Mouse (Mus musculus) MEL (cell line): Measurements from ENCODE around the gene Cyp2d10. TPM values are rescaled to one million over a fixed set of nuclear protein-coding genes. Genes with fewer than 3 reads are reported as not detected.

Experiments
- DNase-seq: peaks from one replicate; pipeline ENCODE4 v3.0.0; 2011; ENCODE audit warnings: low read depth, low spot score
- H3K27ac ChIP-seq: 2 replicates; pipeline ENCODE4 v1.5.1; 2012; ENCODE audit warnings: low read depth, mild to moderate bottlenecking, control low read depth, low read length, moderate library complexity; ENCODE audit not compliant: control insufficient read depth
- H3K27me3 ChIP-seq, 2 experiments: fragments of 150-350 bp in 1 of 2; sonication (generic) in 1 of 2; 2 replicates each; pipeline ENCODE4 v1.6.1; 2012; ENCODE audit warnings: low read length in 2 of 2, mild to moderate bottlenecking in 2 of 2, improper control_type of control experiment in 1 of 2, moderate library complexity in 1 of 2; ENCODE audit not compliant: insufficient read depth in 2 of 2, control insufficient read depth in 1 of 2
- H3K36me3 ChIP-seq, 2 experiments: 2 replicates each; pipeline ENCODE4 v1.6.1; 2012 to 2014; ENCODE audit warnings: low read length in 2 of 2, improper control_type of control experiment in 1 of 2, inconsistent platforms in 1 of 2, mild to moderate bottlenecking in 1 of 2; ENCODE audit not compliant: insufficient read depth in 2 of 2, control insufficient read depth in 1 of 2
- H3K4me1 ChIP-seq, 2 experiments: fragments of 150-350 bp in 1 of 2; sonication (generic) in 1 of 2; 2 replicates each; pipeline ENCODE4 v1.6.1; 2012; ENCODE audit warnings: low read length in 2 of 2, improper control_type of control experiment in 1 of 2, mild to moderate bottlenecking in 1 of 2; ENCODE audit not compliant: insufficient read depth in 2 of 2, control insufficient read depth in 1 of 2
- H3K4me3 ChIP-seq, 2 experiments: fragments of 150-350 bp in 1 of 2; sonication (generic) in 1 of 2; 2 replicates each; pipeline ENCODE4 v1.5.1; 2012; ENCODE audit warnings: low read depth in 2 of 2, low read length in 2 of 2, mild to moderate bottlenecking in 2 of 2, moderate library complexity in 2 of 2, control low read depth in 1 of 2, improper control_type of control experiment in 1 of 2; ENCODE audit not compliant: control insufficient read depth in 1 of 2, insufficient read depth in 1 of 2
- H3K79me2 ChIP-seq: 2 replicates; pipeline ENCODE4 v1.6.1; 2012; ENCODE audit warnings: mild to moderate bottlenecking, low read length, moderate library complexity; ENCODE audit not compliant: control insufficient read depth, poor library complexity, insufficient read depth
- H3K9ac ChIP-seq: 2 replicates; pipeline ENCODE4 v1.6.1; 2012; ENCODE audit warnings: low read depth, mild to moderate bottlenecking, control low read depth, low read length, moderate library complexity; ENCODE audit not compliant: control insufficient read depth, poor library complexity, severe bottlenecking
- H3K9me3 ChIP-seq: fragments of 150-350 bp; sonication (generic); replicated peaks from 2 replicates; pipeline ENCODE4 v1.6.1; 2012; ENCODE audit warnings: mild to moderate bottlenecking, low read length, improper control_type of control experiment, moderate library complexity; ENCODE audit not compliant: insufficient read depth
- BHLHE40 ChIP-seq: IDR thresholded peaks from 2 replicates; pipeline ENCODE4 v1.6.1; 2012; ENCODE audit warnings: low read depth, mild to moderate bottlenecking, inconsistent platforms, low read length, improper control_type of control experiment, borderline replicate concordance
- CHD1 ChIP-seq: IDR thresholded peaks from 2 replicates; pipeline ENCODE4 v1.6.1; 2012; ENCODE audit warnings: low read depth, mild to moderate bottlenecking, inconsistent platforms, low read length, improper control_type of control experiment
- CHD2 ChIP-seq: IDR thresholded peaks from 2 replicates; pipeline ENCODE4 v1.6.1; 2011; ENCODE audit warnings: low read length, improper control_type of control experiment
- GABPA ChIP-seq: IDR thresholded peaks from 2 replicates; pipeline ENCODE4 v1.6.1; 2012; ENCODE audit warnings: low read depth, mild to moderate bottlenecking, inconsistent platforms, low read length, improper control_type of control experiment, moderate library complexity
- HCFC1 ChIP-seq: IDR thresholded peaks from 2 replicates; pipeline ENCODE4 v1.6.1; 2012; ENCODE audit warnings: low read depth, mild to moderate bottlenecking, inconsistent platforms, low read length, improper control_type of control experiment, moderate library complexity
- MAX ChIP-seq: IDR thresholded peaks from 2 replicates; pipeline ENCODE4 v1.6.1; 2011; ENCODE audit warnings: low read length, improper control_type of control experiment
- MAZ ChIP-seq: IDR thresholded peaks from 2 replicates; pipeline ENCODE4 v1.6.1; 2012; ENCODE audit warnings: low read depth, mild to moderate bottlenecking, inconsistent platforms, low read length, improper control_type of control experiment
- MEF2A ChIP-seq: IDR thresholded peaks from 2 replicates; pipeline ENCODE4 v1.6.1; 2014; ENCODE audit warnings: low read depth, mild to moderate bottlenecking, inconsistent platforms, low read length, improper control_type of control experiment; ENCODE audit not compliant: poor library complexity, insufficient replicate concordance, severe bottlenecking; ENCODE audit errors: extremely low read depth
- MYB ChIP-seq: IDR thresholded peaks from 2 replicates; pipeline ENCODE4 v1.6.1; 2011; ENCODE audit warnings: mild to moderate bottlenecking, low read depth, low read length, improper control_type of control experiment
- NELFE ChIP-seq: IDR thresholded peaks from 2 replicates; pipeline ENCODE4 v1.6.1; 2011; ENCODE audit warnings: low read depth, low read length, improper control_type of control experiment
- NRF1 ChIP-seq: IDR thresholded peaks from 2 replicates; pipeline ENCODE4 v1.6.1; 2014; ENCODE audit warnings: low read depth, mild to moderate bottlenecking, inconsistent platforms, low read length, improper control_type of control experiment, moderate library complexity; ENCODE audit not compliant: poor library complexity, insufficient read depth, severe bottlenecking
- POLR2A ChIP-seq, 2 experiments: IDR thresholded peaks; 2 replicates each; pipeline ENCODE4 v1.6.1; 2011 to 2012; ENCODE audit warnings: low read length in 2 of 2, mild to moderate bottlenecking in 2 of 2, control low read depth in 1 of 2, improper control_type of control experiment in 1 of 2, low read depth in 1 of 2, moderate library complexity in 1 of 2; ENCODE audit not compliant: control insufficient read depth in 1 of 2, insufficient read depth in 1 of 2, poor library complexity in 1 of 2
- RCOR1 ChIP-seq: IDR thresholded peaks from 2 replicates; pipeline ENCODE4 v1.6.1; 2012; ENCODE audit warnings: low read depth, mild to moderate bottlenecking, inconsistent platforms, low read length, improper control_type of control experiment
- SMC3 ChIP-seq: IDR thresholded peaks from 2 replicates; pipeline ENCODE4 v1.6.1; 2011; ENCODE audit warnings: low read depth, low read length, improper control_type of control experiment
- TAL1 ChIP-seq: IDR thresholded peaks from 2 replicates; pipeline ENCODE4 v1.6.1; 2012; ENCODE audit warnings: mild to moderate bottlenecking, inconsistent platforms, low read length, moderate library complexity, mixed read lengths
- TCF12 ChIP-seq: IDR thresholded peaks from 2 replicates; pipeline ENCODE4 v1.6.1; 2014; ENCODE audit warnings: low read depth, mild to moderate bottlenecking, inconsistent platforms, low read length, improper control_type of control experiment, moderate library complexity
- UBTF ChIP-seq: IDR thresholded peaks from 2 replicates; pipeline ENCODE4 v1.6.1; 2012; ENCODE audit warnings: low read depth, mild to moderate bottlenecking, inconsistent platforms, low read length, improper control_type of control experiment, moderate library complexity, borderline replicate concordance; ENCODE audit not compliant: insufficient read depth
- USF1 ChIP-seq: IDR thresholded peaks from 2 replicates; pipeline ENCODE4 v1.6.1; 2014; ENCODE audit warnings: low read depth, mild to moderate bottlenecking, inconsistent platforms, low read length, improper control_type of control experiment, moderate library complexity
- USF2 ChIP-seq, 2 experiments: IDR thresholded peaks; 2 replicates each; pipeline ENCODE4 v1.6.1; 2011 to 2012; ENCODE audit warnings: improper control_type of control experiment in 2 of 2, low read length in 2 of 2, borderline replicate concordance in 1 of 2, inconsistent platforms in 1 of 2, low read depth in 1 of 2, mild to moderate bottlenecking in 1 of 2; ENCODE audit not compliant: insufficient read depth in 1 of 2
- polyA plus RNA-seq, 2 experiments: library from polyadenylated mRNA; stranded (reverse) in 1 of 2; unstranded in 1 of 2; fragments of >175 nt in 1 of 2; fragments of >200 nt in 1 of 2; gene quantifications; 2 replicates each; pipeline versions ENCODE4 v1.2.1 to v1.2.4; 2012; ENCODE audit warnings: low replicate concordance in 2 of 2, low read depth in 1 of 2; ENCODE audit not compliant: insufficient read length in 2 of 2, insufficient read depth in 1 of 2, missing spikeins in 1 of 2
- total RNA-seq: library from RNA; depleted of rRNA; stranded (reverse); fragments of 300-350 nt; gene quantifications from 2 replicates; pipeline ENCODE4 v1.2.3, GENCODE M21; 2012

Gene Cyp2d10
- total and polyA plus RNA-seq, 3 experiments: not detected

DNA sequence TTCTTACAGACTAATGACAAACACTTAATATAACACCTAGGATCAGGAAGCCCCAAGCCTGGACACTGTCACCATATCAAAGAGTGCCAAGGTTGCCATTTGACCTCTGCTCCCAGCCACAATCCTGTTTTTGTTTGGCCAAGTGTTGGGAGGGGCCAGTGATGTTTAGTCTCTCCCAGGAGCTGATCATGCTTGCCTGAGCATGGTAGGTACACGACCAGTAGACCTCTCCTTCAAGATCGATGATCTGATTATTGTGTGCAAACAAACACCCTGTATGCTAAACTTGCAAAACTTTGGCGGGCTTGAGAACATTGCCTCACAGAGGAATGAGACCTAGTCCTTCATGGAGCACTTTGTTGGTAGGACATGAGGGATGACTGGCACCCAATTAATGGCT lies 16.5 kb upstream of the Cyp2d10 start:
- Histone ChIP-seq H3K4me1 (no peaks in the 10 kb centered on the region), H3K9ac (no peak overlapping the region), H3K9me3 (no peaks in the 10 kb centered on the region), H3K79me2 (no peaks in the 10 kb centered on the region), H3K36me3 (no peaks in the 10 kb centered on the region), H3K4me3 (no peak overlapping the region), H3K27me3 (no peaks in the 10 kb centered on the region; a peak in 1 of 4 replicates), H3K27ac (no peak overlapping the region)
- no peak for DNase-seq
- TF ChIP-seq UBTF: no peak

DNA sequence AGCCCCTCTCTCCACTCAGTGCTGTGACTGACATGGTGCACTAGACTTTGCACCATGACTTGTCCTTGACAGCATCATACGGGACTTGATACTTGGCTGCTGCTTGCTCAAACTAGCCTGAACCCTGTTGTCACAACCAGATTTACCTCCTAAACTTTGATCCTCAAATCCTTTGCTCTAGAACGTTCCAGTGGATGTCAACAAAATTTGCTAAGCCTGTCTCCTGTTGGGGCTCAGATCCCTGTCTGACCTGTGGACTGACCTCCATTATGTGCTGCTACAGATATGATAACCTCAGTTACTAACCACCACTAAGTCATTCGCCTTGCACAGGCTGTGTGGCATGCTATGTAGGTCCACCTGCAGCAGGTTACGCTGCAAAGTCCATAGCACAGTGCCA lies 15.9 kb upstream of the Cyp2d10 start:
- TF ChIP-seq RCOR1 (no peak), SMC3 (no peak), POLR2A (IDR thresholded peaks at IDR 0.05; ENCODE audit: control insufficient read depth in 1 of 2, insufficient read depth in 1 of 2, low read depth in 1 of 2, low read length in 2 of 2, poor library complexity in 1 of 2) (no peak), MEF2A (no peak), NELFE (no peak), NRF1 (no peak)
- DNase-seq: no peak
- Histone ChIP-seq H3K4me3 (no peak overlapping the region), H3K79me2 (no peaks in the 10 kb centered on the region), H3K9me3 (no peaks in the 10 kb centered on the region), H3K9ac (no peak overlapping the region), H3K36me3 (no peaks in the 10 kb centered on the region), H3K4me1 (no peaks in the 10 kb centered on the region), H3K27ac (no peak overlapping the region), H3K27me3 (no peaks in the 10 kb centered on the region; a peak in 1 of 4 replicates)

- Histone ChIP-seq H3K9ac (no peak overlapping the region), H3K27ac (no peak overlapping the region), H3K4me3 (no peak overlapping the region), H3K36me3 (no peaks in the 10 kb centered on the region), H3K9me3 (no peaks in the 10 kb centered on the region), H3K27me3 (peaks cover 0 to 1% of the 10 kb centered on the region in 2 experiments; a peak in 2 of 4 replicates), H3K79me2 (no peaks in the 10 kb centered on the region), H3K4me1 (no peaks in the 10 kb centered on the region)
- no peak for TF ChIP-seq MEF2A
- no peak for TF ChIP-seq BHLHE40
- TF ChIP-seq RCOR1: no peak
- TF ChIP-seq POLR2A (IDR thresholded peaks at IDR 0.05; ENCODE audit: control insufficient read depth in 1 of 2, insufficient read depth in 1 of 2, low read depth in 1 of 2, low read length in 2 of 2, poor library complexity in 1 of 2): no peak
- TF ChIP-seq MAZ: no peak
- no peak for TF ChIP-seq TAL1
- TF ChIP-seq NRF1: no peak
- no peak for TF ChIP-seq MAX
- no peak for TF ChIP-seq CHD1
- TF ChIP-seq USF2 (IDR thresholded peaks at IDR 0.05; ENCODE audit: borderline replicate concordance in 1 of 2, insufficient read depth in 1 of 2, low read depth in 1 of 2, low read length in 2 of 2): no peak
- no peak for TF ChIP-seq MYB
- no peak for TF ChIP-seq USF1
- no peak for TF ChIP-seq CHD2
- TF ChIP-seq HCFC1: no peak
- TF ChIP-seq TCF12: no peak
- no peak for TF ChIP-seq UBTF
- no peak for TF ChIP-seq GABPA
- DNase-seq: no peak
Observed at GRCm38 (mm10) chr15:82418616-82419015, 11.6 kb upstream of the Cyp2d10 start.
